Mouse (Mus musculus): ENCODE results near the gene Nol4l.

Gene Nol4l

GRCm38 (mm10) chr2:153542936-153543668 lies 13.3 kb upstream of the Nol4l start:
- DNase-seq = no peak

- DNase-seq = no peak
These were observed 9.1 kb upstream of the Nol4l start for GRCm38 (mm10) chr2:153538898-153539297.

- DNase-seq = no peak
These were observed 4.2 kb upstream of the Nol4l start for GRCm38 (mm10) chr2:153533981-153534380.

- DNase-seq = no peak
These were observed 1.2 kb upstream of the Nol4l start for GRCm38 (mm10) chr2:153530948-153531347.

- DNase-seq = peak; percentile 50
These were observed 398 bp downstream of the Nol4l start for GRCm38 (mm10) chr2:153529365-153529781.

GRCm38 (mm10) chr2:153528571-153529364 lies 1.0 kb downstream of the Nol4l start:
- peak; percentile 63 for DNase-seq

- peak; percentile 36 for DNase-seq
These were observed 1.9 kb downstream of the Nol4l start for GRCm38 (mm10) chr2:153527580-153528531.

GRCm38 (mm10) chr2:153526850-153527530 lies 2.8 kb downstream of the Nol4l start:
- no peak for DNase-seq

GRCm38 (mm10) chr2:153525906-153526311 lies 3.9 kb downstream of the Nol4l start:
- no peak for DNase-seq

GRCm38 (mm10) chr2:153524727-153525126 lies 5.0 kb downstream of the Nol4l start:
- no peak for DNase-seq

- DNase-seq = no peak
These were observed 6.1 kb downstream of the Nol4l start for GRCm38 (mm10) chr2:153523656-153524055.

GRCm38 (mm10) chr2:153523143-153523542 lies 6.6 kb downstream of the Nol4l start:
- DNase-seq = no peak

- no peak for DNase-seq
These were observed 7.5 kb downstream of the Nol4l start for GRCm38 (mm10) chr2:153522270-153522669.

GRCm38 (mm10) chr2:153520057-153520456 lies 9.7 kb downstream of the Nol4l start:
- no peak for DNase-seq

- no peak for DNase-seq
These were observed 12.8 kb downstream of the Nol4l start for GRCm38 (mm10) chr2:153516961-153517360.

GRCm38 (mm10) chr2:153515582-153515981 lies 14.2 kb downstream of the Nol4l start:
- DNase-seq = no peak

- DNase-seq = peak; percentile 30
These were observed 15.0 kb downstream of the Nol4l start for GRCm38 (mm10) chr2:153514497-153515380.

- DNase-seq = no peak
These were observed 15.8 kb downstream of the Nol4l start for GRCm38 (mm10) chr2:153513983-153514382.

- DNase-seq = peak; percentile 40
These were observed 17.1 kb downstream of the Nol4l start for GRCm38 (mm10) chr2:153512416-153513323.

- DNase-seq = no peak
These were observed 18.2 kb downstream of the Nol4l start for GRCm38 (mm10) chr2:153511562-153511961.
